Mouse (Mus musculus) left cerebral cortex, postnatal 36 days (tissue): ENCODE measurements around the gene Pcyt1b. TPM values are rescaled to one million over a fixed set of nuclear protein-coding genes. Genes with fewer than 3 reads are reported as not detected.

Experiments
- DNase-seq, 2 experiments: peaks; one replicate each; pipeline ENCODE4 v3.0.0; 2021 to 2022; ENCODE audit warnings: low spot score in 2 of 2, mixed read lengths in 1 of 2
- intact Hi-C: fragments of 180-260 bp; cut with DNase I; formaldehyde crosslinking; loops from one replicate; pipeline ENCODE4 v1.15.1; 2025
- total RNA-seq, 2 experiments: library from RNA; stranded (reverse); gene quantifications; 2 replicates each; pipeline ENCODE4 v1.2.3; 2021

Pcyt1b gene
- 10 to 100 TPM; 33.1 to 34.7 TPM for total RNA-seq

GRCm38 (mm10) chrX:93654218-93655002 lies at the start of gene Pcyt1b:
TSS of gene Pcyt1b (plus strand) at chrX:93654863.
- intact Hi-C loops = no loop called here
- no peak for DNase-seq

- no peak for DNase-seq
- intact Hi-C loops = no loop called here
Observed at GRCm38 (mm10) chrX:93630256-93630655, 24.4 kb upstream of the Pcyt1b start.

DNA sequence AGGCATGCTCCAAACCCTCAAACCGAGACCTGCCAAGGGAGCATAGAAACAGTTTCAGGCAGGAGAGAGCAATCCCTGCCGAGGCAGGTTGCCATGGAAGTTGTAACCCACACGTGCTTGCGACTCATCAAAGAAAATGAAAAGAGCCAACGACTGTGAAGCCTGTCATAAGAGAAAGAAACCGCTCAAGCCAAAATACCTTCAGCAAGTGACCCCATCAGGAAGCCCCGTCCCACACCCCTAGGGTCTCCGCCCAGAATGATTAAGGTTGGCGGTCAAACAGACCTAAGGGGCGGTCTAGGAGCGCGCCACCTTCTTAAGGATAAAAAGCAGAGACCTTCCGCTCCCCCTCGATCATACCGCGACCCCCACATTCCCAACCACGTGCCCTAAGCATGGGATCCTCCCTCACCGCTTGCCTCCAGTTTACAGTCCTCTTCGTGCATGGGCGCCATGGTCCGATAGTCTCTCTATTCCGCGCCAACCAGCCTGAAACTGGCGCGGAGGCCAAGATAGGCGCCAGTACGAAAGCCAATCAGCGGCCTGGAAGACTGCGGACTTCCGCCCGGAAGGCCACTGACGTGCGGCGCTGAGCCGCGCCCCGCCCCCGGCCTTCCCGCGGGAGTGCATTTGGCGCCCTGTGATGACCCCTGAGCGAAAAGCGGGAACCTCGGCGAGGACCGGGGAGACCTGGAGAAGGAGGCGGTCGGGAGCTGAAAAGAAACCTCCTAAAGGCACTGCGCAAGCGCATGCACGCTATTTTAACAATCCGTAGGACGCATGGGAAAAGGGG lies 22.8 kb upstream of the Pcyt1b start, which contains the start of gene Pola1:
Gene Pola1 (minus strand): TSS at position 499 of the 793 bp plus-strand sequence.
- DNase-seq = peak; percentile 74 to 82
- intact Hi-C loops = no loop called here

GRCm38 (mm10) chrX:93634861-93635375 lies 19.7 kb upstream of the Pcyt1b start:
- no peak for DNase-seq
- intact Hi-C loops = no loop called here

DNA sequence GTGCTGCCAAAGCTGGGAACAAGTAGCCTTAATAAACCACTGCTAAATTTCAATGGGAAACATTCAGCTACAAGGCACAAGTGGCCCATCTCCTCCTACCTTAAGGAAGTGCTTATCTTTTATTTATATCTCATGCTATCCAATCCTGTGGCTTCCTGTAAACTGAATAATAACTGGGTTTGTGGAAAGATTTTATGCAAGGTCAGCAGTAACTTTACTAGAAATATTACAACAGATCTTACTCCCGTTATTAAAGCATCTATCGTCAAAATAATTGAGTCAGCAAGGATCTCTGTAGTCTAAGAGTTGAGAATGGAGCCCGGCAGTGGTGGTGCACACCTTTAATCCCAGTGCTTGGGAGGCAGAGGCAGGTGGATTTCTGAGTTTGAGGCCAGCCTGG lies 11.1 kb upstream of the Pcyt1b start:
- no peak for DNase-seq
- intact Hi-C loops = no loop called here

GRCm38 (mm10) chrX:93644022-93644421 lies 10.6 kb upstream of the Pcyt1b start:
- intact Hi-C loops = no loop called here
- DNase-seq = no peak

DNA sequence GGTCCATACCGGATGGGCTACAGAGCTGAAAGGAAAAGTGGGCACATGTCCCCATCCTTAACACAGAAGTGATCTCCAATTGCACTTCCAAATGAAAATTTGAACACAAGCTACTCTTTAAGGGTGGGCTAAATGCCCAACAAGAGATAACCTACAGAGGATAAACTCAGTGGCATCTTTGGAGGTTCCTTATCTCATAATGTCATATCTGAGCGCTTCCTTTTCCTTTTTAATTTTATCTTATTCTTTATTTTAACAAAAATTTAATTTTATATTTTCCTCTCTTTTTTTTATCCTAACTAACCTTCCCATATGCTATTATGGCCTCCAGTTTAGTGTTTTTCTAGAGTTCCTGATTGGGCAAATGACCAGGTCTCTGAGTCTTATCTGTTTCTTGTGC lies 3.9 kb upstream of the Pcyt1b start:
- DNase-seq = no peak
- intact Hi-C loops = no loop called here

- no peak for DNase-seq
- intact Hi-C loops = no loop called here
Observed at GRCm38 (mm10) chrX:93655153-93655552, 490 bp downstream of the Pcyt1b start.

DNA sequence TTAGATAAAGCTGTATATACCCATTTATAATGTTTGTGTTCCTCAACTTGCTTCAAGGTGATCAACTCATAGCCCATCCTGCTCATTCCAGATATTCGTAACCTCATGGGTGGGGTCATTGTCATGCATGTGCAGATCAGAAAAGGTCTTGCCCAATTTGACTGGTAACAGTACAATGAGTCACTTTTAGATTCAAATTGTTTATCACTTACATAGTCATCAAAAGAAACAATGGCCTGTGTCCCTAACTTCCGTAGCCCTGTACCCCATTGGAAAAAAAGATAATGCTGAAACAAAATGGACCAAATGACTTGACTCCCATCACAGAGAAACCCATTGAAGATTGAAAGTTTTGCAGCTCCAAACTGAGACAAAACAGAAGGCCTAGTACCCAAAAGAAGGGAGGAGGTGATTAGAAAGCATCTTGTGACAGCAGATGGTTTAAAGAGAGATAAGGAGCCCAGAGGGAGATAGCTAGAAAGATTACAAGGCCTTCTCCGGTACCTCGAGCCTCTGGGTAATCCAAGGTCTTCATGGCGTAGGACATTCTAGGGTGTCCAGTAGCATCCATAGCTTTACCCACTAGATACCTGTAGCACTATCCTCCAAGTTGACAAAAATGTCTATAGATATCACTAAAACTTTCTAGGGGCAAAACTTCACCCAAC lies 9.4 kb downstream of the Pcyt1b start:
- DNase-seq = no peak
- intact Hi-C loops = no loop called here

GRCm38 (mm10) chrX:93664787-93665186 lies 10.1 kb downstream of the Pcyt1b start:
- intact Hi-C loops = no loop called here
- no peak for DNase-seq

DNA sequence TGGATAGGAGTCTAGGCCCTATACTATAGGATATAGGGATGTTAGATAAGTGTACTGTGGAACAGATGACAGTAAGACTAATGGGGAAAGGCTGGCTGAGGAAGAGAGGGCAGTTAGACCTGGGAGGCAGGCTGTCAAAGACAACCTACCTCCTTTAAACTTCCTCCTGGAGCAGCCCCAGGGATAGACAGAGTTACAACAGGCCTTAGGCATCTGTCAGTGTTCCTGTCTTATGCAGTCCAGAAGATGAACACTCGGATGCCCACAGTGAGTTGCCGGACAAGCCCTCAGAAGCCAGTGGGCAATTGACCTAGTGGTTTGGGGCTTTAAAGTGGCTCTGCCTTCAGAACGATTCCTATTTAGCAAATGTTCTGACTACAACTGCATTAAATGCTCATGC lies 19.8 kb downstream of the Pcyt1b start:
- intact Hi-C loops = no loop called here
- DNase-seq = no peak

GRCm38 (mm10) chrX:93674836-93675795 lies 20.5 kb downstream of the Pcyt1b start:
- DNase-seq = peak; percentile 45 to 55
- intact Hi-C loops = no loop called here

GRCm38 (mm10) chrX:93676228-93676627 lies 21.6 kb downstream of the Pcyt1b start:
- no peak for DNase-seq
- intact Hi-C loops = no loop called here

- DNase-seq = no peak
- intact Hi-C loops = no loop called here
Observed at GRCm38 (mm10) chrX:93689287-93689686, 34.6 kb downstream of the Pcyt1b start.

DNA sequence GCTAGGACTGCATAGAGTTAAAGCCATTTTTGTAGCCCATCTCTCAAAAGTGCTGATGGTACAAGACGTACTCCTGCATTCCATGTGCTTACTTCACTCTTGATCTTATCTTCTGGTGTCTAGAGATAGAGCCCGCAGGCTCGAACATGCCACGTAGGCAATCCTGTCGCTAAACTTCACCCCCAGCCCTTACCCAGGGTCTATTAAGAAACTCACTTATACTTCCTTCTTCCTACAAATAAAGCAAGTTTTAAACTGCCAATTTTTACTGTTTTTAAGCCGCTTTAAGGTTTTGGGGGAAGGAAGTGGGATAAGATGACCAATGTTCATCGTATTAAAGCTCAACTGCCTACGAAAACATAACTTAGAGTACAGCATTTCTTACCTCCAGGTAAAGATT lies 36.0 kb downstream of the Pcyt1b start:
- DNase-seq = no peak
- intact Hi-C loops = no loop called here

GRCm38 (mm10) chrX:93697596-93697995 lies 42.9 kb downstream of the Pcyt1b start:
- intact Hi-C loops = no loop called here
- DNase-seq = no peak

DNA sequence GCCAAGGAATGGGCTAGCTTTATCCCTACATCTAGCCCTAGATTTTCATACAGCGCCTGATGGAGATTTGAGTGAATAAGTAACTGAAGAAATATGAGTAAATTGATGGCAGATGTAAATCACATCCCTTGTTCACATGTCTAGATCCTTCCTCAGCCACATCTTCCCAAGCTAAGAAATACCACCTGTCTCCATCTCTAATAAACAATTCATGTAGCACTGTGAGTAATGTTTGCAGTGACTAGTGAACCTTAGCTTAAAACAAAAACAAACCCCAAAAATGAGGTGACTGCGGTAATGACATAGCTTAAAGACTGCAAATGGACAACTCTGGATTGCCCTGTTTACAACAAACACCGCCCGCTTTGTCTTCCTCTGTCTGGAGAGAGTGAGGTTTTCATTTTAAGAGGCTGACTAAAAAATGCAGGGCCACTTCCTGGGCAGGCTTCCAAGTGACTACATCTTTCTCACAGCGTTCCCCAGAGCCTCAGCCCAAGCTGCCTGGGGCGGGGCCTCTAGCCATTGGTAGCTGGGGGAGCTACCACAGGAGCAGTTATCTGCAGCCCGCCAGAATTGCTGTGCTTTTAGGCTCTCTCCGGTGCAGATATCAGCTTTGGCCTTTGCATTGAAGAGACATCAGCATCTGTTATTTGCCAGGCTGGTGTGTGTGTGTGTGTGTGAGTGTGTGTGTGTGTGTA lies 46.0 kb downstream of the Pcyt1b start:
- intact Hi-C loops = no loop called here

GRCm38 (mm10) chrX:93712566-93712965 lies 57.9 kb downstream of the Pcyt1b start:
- intact Hi-C loops = no loop called here
- no peak for DNase-seq

More for the DNA sequence above, 46.0 kb downstream of the Pcyt1b start:
- peak; percentile 45 to 49 for DNase-seq
